Mouse (Mus musculus) embryonic facial prominence, embryonic 11.5 days (tissue): ENCODE measurements around the gene Meis2. TPM values are rescaled to one million over a fixed set of nuclear protein-coding genes. Genes with fewer than 3 reads are reported as not detected.

Source experiments
- ATAC-seq: fragments of 200-750 bp; cut with Nextera tagmentation; replicated peaks from 2 replicates; pipeline ENCODE4 v1.8.0; 2017; ENCODE audit warnings: low read depth; ENCODE audit not compliant: insufficient number of reproducible peaks, low FRiP score, low TSS enrichment
- DNase-seq: peaks from one replicate; pipeline ENCODE4 v3.0.0-alpha.2; 2015; ENCODE audit warnings: low spot score
- H3K27ac ChIP-seq: fragments of 300-500 bp; sonication (generic); replicated peaks from 2 replicates; pipeline ENCODE4 v1.5.1; 2014; ENCODE audit warnings: mild to moderate bottlenecking, low read depth, low read length, control low read depth
- H3K27me3 ChIP-seq: fragments of 300-500 bp; sonication (generic); 2 replicates; pipeline ENCODE4 v1.6.1; 2014; ENCODE audit warnings: mild to moderate bottlenecking, low read length, moderate library complexity, mixed read lengths; ENCODE audit not compliant: control insufficient read depth, insufficient read depth
- H3K36me3 ChIP-seq: fragments of 300-500 bp; sonication (generic); replicated peaks from 2 replicates; pipeline ENCODE4 v1.6.1; 2014; ENCODE audit warnings: low read depth, mild to moderate bottlenecking, low read length, moderate library complexity, mixed read lengths; ENCODE audit not compliant: control insufficient read depth, insufficient read depth
- H3K4me1 ChIP-seq: fragments of 300-500 bp; sonication (generic); 2 replicates; pipeline ENCODE4 v1.6.1; 2014; ENCODE audit warnings: low read length, mixed read lengths; ENCODE audit not compliant: control insufficient read depth, insufficient read depth
- H3K4me2 ChIP-seq: fragments of 300-500 bp; sonication (generic); 2 replicates; pipeline ENCODE4 v1.6.1; 2014; ENCODE audit warnings: low read depth, mild to moderate bottlenecking, control low read depth, low read length, moderate library complexity
- H3K4me3 ChIP-seq: fragments of 300-500 bp; sonication (generic); 2 replicates; pipeline ENCODE4 v1.5.1; 2014; ENCODE audit warnings: low read depth, low read length, control low read depth
- H3K9ac ChIP-seq: fragments of 300-500 bp; sonication (generic); replicated peaks from 2 replicates; pipeline ENCODE4 v1.6.1; 2014; ENCODE audit warnings: mild to moderate bottlenecking, control low read depth, low read length
- H3K9me3 ChIP-seq: fragments of 300-500 bp; sonication (generic); replicated peaks from 2 replicates; pipeline ENCODE4 v1.6.1; 2016; ENCODE audit warnings: mild to moderate bottlenecking, low read length, inconsistent platforms, mixed read lengths; ENCODE audit not compliant: control insufficient read depth
- WGBS: fragments of 180-500 bp; shearing (Covaris S2); extraction: QIAGEN DNeasy Blood & Tissue Kit; methylation state at CpG from one replicate; pipeline ENCODE4 v1.1.7; 2014; 5-methylcytosine and 5-hydroxymethylcytosine counted together
- polyA plus RNA-seq: library from polyadenylated mRNA; unstranded; fragments of >200 nt; fragmentation: Nextera tagmentation; extraction: Ambion mirVana; gene quantifications from 2 replicates; pipeline ENCODE4 v1.2.1, GENCODE M21; 2014

Meis2 gene
- polyA plus RNA-seq, 1 experiment from 2014 or later: 65.3 TPM

DNA sequence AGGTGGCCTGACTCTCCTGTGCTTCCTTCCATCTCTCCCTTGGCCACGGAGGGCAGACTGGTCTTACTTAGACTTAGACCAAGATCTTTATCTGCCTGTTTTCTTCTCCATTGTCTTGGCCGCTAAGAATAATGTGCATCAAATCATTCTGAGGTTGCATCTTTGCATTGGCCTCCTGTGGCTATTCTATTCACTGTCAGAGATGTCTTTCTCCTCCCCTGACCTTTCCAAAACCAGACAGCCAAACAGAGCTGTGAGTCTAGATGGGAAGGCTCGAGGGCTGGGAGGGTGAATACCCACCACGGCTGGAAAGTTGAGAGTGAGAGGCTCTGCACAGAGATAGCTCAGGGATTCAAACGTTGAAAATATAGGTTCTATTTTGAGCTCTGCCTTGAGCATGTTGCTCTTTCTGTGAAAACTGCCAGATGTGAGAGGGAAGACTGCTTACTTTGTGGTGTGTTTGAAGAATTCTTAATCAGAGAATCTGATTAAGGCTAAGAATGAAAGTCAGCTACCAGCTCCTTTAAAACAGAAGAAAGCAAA, 102.3 kb downstream of the Meis2 start:
- Histone ChIP-seq H3K4me3 (no peak overlapping the region), H3K9me3 (no peaks in the 10 kb centered on the region), H3K4me1 (no peaks in the 10 kb centered on the region), H3K36me3 (no peaks in the 10 kb centered on the region), H3K9ac (no peak overlapping the region), H3K27ac (no peak overlapping the region), H3K27me3 (no peaks in the 10 kb centered on the region), H3K4me2 (no peak overlapping the region)
- 49% methylated on average over 5 of the region's 5 CpGs for whole genome bisulfite sequencing
- DNase-seq (no peak), ATAC-seq (no peak)

DNA sequence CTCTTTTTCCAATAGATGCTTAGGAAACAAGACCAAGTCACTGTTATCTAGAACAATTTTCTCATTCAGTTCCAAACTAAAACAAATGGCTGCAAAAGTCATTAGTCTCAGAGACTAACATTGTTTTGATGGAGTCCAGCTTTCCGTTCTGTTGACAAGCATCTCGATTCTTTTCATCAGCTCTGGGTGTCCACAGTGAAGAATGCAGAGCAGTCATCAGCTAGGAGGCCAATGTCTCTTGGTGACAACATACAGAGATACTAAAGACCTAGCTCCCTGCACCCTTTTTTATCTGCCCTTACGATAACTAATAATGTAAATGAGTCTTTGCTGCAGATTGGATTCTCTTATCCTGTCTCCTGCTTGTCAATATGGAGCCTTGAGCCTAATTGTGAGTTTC, 102.9 kb downstream of the Meis2 start:
- DNase-seq: no peak
- no peak overlapping the region for H3K9ac ChIP-seq
- ATAC-seq: no peak
- H3K36me3 ChIP-seq: no peaks in the 10 kb centered on the region
- H3K9me3 ChIP-seq: no peaks in the 10 kb centered on the region
- no peaks in the 10 kb centered on the region for H3K27me3 ChIP-seq
- no peak overlapping the region for H3K27ac ChIP-seq
- H3K4me1 ChIP-seq: no peaks in the 10 kb centered on the region
- 76% methylated on average over 3 of the region's 3 CpGs for whole genome bisulfite sequencing
- H3K4me2 ChIP-seq: no peak overlapping the region
- H3K4me3 ChIP-seq: no peak overlapping the region

DNA sequence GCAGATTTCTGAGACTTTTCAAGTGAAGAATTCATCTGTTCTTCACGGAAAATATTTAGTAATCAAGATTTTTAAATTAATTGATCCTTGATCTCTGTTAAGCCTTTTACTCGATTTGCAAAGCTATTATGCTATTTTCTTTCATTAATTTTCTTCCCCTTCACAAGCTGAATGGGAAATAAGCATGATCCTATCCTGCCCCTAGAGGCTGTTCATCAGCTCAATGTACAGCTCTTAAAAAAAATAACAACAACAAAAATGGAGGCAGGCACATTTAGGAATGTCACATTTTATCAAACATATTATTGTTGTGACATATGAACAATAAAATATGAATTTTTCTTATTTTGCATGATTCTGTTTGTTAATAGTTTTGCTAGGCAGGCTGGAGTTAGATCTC, 103.5 kb downstream of the Meis2 start:
- Histone ChIP-seq H3K4me1 (no peaks in the 10 kb centered on the region), H3K27me3 (no peaks in the 10 kb centered on the region), H3K27ac (no peak overlapping the region), H3K36me3 (no peaks in the 10 kb centered on the region), H3K9me3 (no peaks in the 10 kb centered on the region), H3K4me3 (no peak overlapping the region), H3K9ac (no peak overlapping the region), H3K4me2 (no peak overlapping the region)
- DNase-seq: no peak
- WGBS: 66% methylated on average over 2 of the region's 2 CpGs
- ATAC-seq: no peak

DNA sequence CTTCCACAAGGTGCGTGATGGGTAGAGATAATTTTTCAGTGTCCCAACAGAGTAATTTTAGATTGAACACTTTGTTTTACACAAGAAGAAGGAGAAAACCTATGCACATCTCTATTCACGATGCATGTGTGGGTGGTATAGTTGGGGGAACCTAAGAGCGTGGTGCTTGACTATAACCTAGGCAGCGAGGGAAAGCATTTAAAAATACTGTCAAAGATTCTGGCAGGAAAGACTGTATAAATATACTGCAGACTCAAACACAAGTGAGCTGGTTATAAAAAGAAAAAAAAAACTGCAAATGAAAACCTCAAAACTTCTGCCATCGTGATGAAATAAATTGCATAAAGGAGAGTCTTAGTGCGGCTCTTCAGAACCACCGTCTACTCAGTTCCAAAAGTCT, 105.0 kb downstream of the Meis2 start:
- Histone ChIP-seq H3K27me3 (no peaks in the 10 kb centered on the region), H3K4me3 (no peak overlapping the region), H3K9me3 (no peaks in the 10 kb centered on the region), H3K9ac (no peak overlapping the region), H3K27ac (no peak overlapping the region), H3K4me2 (no peak overlapping the region), H3K36me3 (no peaks in the 10 kb centered on the region), H3K4me1 (no peaks in the 10 kb centered on the region)
- DNase-seq (no peak), ATAC-seq (no peak)
- WGBS: 87% methylated on average over 7 of the region's 7 CpGs

DNA sequence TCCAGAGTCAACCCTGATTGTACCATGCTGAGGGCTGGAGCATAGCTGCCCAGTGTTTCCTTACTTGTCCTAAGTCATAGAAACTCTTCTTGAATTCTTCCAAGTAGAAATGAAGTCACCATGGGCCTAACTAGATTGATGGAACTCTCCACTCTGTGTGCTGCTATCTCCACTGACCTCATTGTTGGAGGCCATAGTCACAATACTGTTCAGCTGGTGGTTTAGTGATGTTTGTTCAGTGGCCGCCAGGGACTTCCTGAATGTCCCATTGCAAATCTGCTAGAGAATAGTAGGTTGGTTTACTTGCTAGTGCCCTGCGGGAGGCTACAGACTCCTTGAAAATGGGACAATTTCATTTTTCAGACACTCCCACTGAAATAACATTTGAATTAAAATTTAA, 108.9 kb downstream of the Meis2 start:
- H3K36me3 ChIP-seq: no peaks in the 10 kb centered on the region
- no peak for ATAC-seq
- 65% methylated on average over 2 of the region's 2 CpGs for WGBS

DNA sequence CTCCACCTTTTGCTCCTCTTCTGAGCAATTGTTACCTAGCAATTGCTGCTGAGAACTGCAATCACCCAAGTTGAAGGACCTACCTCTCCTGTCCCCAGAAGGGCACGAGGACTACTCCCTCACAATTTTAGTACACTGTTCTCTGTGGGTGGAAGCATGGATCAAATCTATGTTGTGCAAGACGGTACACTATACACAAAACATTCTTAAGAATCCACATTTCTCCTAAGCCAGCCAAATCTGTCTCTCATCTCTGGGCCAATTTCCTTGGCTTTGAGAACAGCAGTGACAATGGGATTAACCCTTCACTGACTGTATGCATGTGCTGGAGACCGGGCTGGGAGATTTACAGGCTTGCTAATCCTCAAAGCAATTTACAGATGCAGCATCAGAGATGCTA, 115.0 kb downstream of the Meis2 start:
- Histone ChIP-seq H3K4me3 (no peak overlapping the region), H3K4me1 (no peaks in the 10 kb centered on the region), H3K9me3 (no peaks in the 10 kb centered on the region), H3K4me2 (no peak overlapping the region), H3K27ac (no peak overlapping the region), H3K27me3 (no peaks in the 10 kb centered on the region), H3K36me3 (no peaks in the 10 kb centered on the region), H3K9ac (no peak overlapping the region)
- 47% methylated on average over 3 of the region's 3 CpGs for WGBS
- no peak for ATAC-seq
- no peak for DNase-seq

More for the DNA sequence above, 108.9 kb downstream of the Meis2 start:
- no peaks in the 10 kb centered on the region for H3K4me1 ChIP-seq
- H3K4me3 ChIP-seq: no peak overlapping the region
- H3K27ac ChIP-seq: no peak overlapping the region
- DNase-seq: no peak
- no peak overlapping the region for H3K9ac ChIP-seq
- no peaks in the 10 kb centered on the region for H3K27me3 ChIP-seq
- H3K4me2 ChIP-seq: no peak overlapping the region
- H3K9me3 ChIP-seq: no peaks in the 10 kb centered on the region

DNA sequence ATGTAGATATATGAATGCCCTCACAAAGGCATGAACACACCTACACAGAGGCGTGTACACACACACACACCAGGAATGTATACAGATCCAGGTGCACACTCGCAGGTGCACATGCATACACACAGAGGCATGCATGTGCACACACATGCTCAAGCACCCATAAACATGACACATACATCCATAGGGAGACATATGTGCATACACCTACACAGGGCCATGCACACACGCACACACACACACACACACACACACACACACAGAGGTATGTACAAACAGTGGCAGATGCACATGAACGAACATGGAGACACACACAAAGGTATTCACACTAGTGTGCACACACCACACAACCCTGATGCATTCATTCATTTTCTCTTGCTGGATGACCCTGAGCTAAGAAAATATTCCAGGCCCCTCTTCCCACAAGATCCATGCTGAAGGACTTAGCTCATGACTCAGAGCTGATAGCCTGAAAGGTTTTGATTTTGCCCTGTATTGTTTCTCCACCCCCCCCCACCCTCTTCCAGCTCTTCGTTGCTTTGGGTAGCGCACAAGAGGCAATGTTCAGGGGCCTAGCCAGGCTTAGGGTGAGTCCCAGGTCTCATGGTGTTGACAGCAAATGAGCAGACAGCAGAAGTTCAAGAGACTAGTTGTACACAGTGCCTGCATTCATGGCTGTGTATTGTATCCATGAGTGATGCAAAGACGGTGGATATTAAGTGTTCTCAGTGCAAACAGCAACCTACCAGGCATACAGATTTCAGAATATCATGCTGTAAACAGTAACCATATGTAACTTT, 116.8 kb downstream of the Meis2 start:
- Histone ChIP-seq H3K27me3 (no peaks in the 10 kb centered on the region), H3K27ac (no peak overlapping the region), H3K4me3 (no peak overlapping the region), H3K9ac (no peak overlapping the region), H3K36me3 (no peaks in the 10 kb centered on the region), H3K4me1 (no peaks in the 10 kb centered on the region), H3K9me3 (no peaks in the 10 kb centered on the region), H3K4me2 (no peak overlapping the region)
- no peak for DNase-seq
- 93% methylated on average over 7 of the region's 7 CpGs for WGBS
- 0 out of 2 replicates have a peak, but pooled peaks have one; percentile 53 for ATAC-seq

DNA sequence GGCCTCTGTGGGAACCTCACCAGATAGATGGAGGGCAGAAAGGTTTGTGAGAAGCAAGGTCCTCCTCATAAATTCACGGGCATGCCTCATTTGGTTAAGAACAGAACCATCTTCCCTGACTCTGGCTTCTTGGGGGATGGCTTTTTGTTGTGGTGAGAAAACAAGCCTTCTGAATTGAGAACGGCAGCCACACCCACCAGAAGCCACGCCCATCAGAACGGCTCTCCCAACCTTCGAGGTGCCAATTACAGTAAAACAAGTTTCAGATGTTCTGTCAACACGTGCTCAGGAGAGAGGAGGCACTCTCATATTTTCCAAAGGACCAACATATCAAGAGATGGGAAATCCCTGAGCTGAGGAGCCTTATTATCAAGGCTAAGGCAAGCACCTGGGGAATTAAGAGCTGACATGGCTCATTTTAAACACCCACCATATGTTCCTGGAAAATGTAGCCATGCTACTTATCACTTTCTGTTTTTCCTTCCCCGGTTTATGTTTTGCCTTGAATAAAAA, 117.9 kb downstream of the Meis2 start:
- Histone ChIP-seq H3K4me2 (no peak overlapping the region), H3K27ac (no peak overlapping the region), H3K4me3 (no peak overlapping the region), H3K4me1 (no peaks in the 10 kb centered on the region), H3K36me3 (no peaks in the 10 kb centered on the region), H3K9me3 (no peaks in the 10 kb centered on the region), H3K9ac (no peak overlapping the region), H3K27me3 (no peaks in the 10 kb centered on the region)
- 33% methylated on average over 7 of the region's 7 CpGs for WGBS
- ATAC-seq (no peak), DNase-seq (peak; percentile 22)
